Mouse (Mus musculus) hindbrain, embryonic 16.5 days (tissue): ENCODE measurements at regions not wholly inside any gene's neighbourhood (a gene's known extent, or its start where the extent isn't known, plus 50 kb on each side); places are given as distances from the start of the nearest gene placed in this dataset.

ENCODE experiments used
- ATAC-seq: fragments of 200-750 bp; cut with Nextera tagmentation; 2 replicates; pipeline ENCODE4 v1.8.0; 2017; ENCODE audit warnings: moderate TSS enrichment, moderate library complexity
- H3K27ac ChIP-seq: fragments of 300-500 bp; sonication (generic); 2 replicates; pipeline ENCODE4 v1.5.1; 2014; ENCODE audit warnings: low read depth, mild to moderate bottlenecking, control low read depth, low read length, moderate library complexity
- H3K27me3 ChIP-seq: fragments of 300-500 bp; sonication (generic); replicated peaks from 2 replicates; pipeline ENCODE4 v1.6.1; 2014; ENCODE audit warnings: low read length; ENCODE audit not compliant: control insufficient read depth, insufficient read depth
- H3K36me3 ChIP-seq: fragments of 300-500 bp; sonication (generic); 2 replicates; pipeline ENCODE4 v1.6.1; 2014; ENCODE audit warnings: mild to moderate bottlenecking, low read length, moderate library complexity, mixed read lengths; ENCODE audit not compliant: control insufficient read depth, insufficient read depth
- H3K4me1 ChIP-seq: fragments of 300-500 bp; sonication (generic); 2 replicates; pipeline ENCODE4 v1.6.1; 2014; ENCODE audit warnings: low read depth, low read length; ENCODE audit not compliant: control insufficient read depth, insufficient read depth
- H3K4me2 ChIP-seq: fragments of 300-500 bp; sonication (generic); 2 replicates; pipeline ENCODE4 v1.6.1; 2014; ENCODE audit warnings: mild to moderate bottlenecking, low read length, control low read depth, moderate library complexity
- H3K4me3 ChIP-seq: fragments of 300-500 bp; sonication (generic); 2 replicates; pipeline ENCODE4 v1.5.1; 2014; ENCODE audit warnings: mild to moderate bottlenecking, low read length, control low read depth, moderate library complexity
- H3K9ac ChIP-seq: fragments of 300-500 bp; sonication (generic); 2 replicates; pipeline ENCODE4 v1.6.1; 2014; ENCODE audit warnings: low read depth, mild to moderate bottlenecking, control low read depth, low read length, moderate library complexity
- H3K9me3 ChIP-seq: fragments of 300-500 bp; sonication (generic); 2 replicates; pipeline ENCODE4 v1.6.1; 2014; ENCODE audit warnings: mild to moderate bottlenecking, low read length, moderate library complexity; ENCODE audit not compliant: control insufficient read depth
- WGBS: fragments of 180-500 bp; shearing (Covaris S2); extraction: QIAGEN DNeasy Blood & Tissue Kit; methylation state at CpG from one replicate; pipeline ENCODE4 v1.1.7; 2014; 5-methylcytosine and 5-hydroxymethylcytosine counted together

DNA sequence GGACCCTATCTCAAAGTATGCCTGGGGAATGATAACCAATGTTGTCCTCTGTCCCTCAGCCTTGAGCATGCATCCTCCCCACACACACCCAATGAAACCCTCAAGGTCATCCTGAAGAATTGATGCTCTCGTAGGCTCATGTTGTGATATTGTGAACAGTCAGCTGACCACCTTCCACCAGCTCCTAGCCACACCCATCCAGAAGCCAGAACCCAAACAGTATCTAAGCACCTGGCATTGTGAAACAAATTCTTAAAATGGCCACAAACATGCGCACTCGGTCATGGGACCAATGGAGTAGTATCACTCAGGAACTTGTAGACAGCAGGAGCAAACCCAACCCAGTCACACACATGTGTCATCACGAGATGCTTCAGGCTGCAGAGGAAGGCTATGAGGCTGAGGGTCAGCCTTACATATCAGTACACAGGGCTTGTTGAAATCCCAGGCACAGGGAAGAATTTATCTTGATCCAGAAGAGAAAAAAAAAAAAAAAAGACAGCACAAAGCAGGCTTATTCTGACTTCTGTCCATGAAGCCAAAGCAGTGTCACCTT, 307.4 kb upstream of the Pabpc6 start:
- no peak for ATAC-seq
- 95% methylated on average over 4 of the region's 4 CpGs for WGBS

DNA sequence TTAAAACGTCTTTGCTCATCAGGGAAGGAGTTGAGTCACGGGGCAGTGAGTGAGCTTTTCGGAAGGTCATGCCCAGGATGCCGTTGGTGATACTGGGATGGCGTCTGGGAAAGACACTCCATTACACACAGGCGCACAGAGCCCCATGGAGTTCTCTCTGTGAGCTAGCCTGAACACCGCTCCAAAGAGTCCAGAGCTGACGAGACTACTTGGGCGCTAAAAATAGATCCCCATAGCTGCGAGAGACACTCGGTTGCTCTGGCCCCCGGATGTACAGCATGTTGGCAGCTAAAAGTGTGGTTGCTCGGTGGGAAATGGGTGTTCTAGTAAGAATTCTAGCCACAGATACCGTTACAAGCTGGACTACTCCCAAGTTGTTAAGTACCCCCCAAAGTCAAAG, 306.5 kb upstream of the Pabpc6 start:
- Histone ChIP-seq H3K27me3 (no peaks in the 10 kb centered on the region), H3K36me3 (no peaks in the 10 kb centered on the region), H3K4me1 (peaks cover 3% of the 10 kb centered on the region; the same call in 1 of the 2 replicates), H3K9ac (no peak overlapping the region), H3K27ac (no peak overlapping the region), H3K9me3 (no peaks in the 10 kb centered on the region), H3K4me2 (no peak overlapping the region), H3K4me3 (no peak overlapping the region)
- no peak for ATAC-seq
- WGBS: 82% methylated on average over 14 of the region's 14 CpGs

More for the DNA sequence above, 307.4 kb upstream of the Pabpc6 start:
- Histone ChIP-seq H3K4me3 (no peak overlapping the region), H3K27ac (no peak overlapping the region), H3K9ac (no peak overlapping the region), H3K9me3 (no peaks in the 10 kb centered on the region), H3K4me1 (peaks cover 3% of the 10 kb centered on the region; the same call in 1 of the 2 replicates), H3K27me3 (no peaks in the 10 kb centered on the region), H3K4me2 (no peak overlapping the region), H3K36me3 (no peaks in the 10 kb centered on the region)

DNA sequence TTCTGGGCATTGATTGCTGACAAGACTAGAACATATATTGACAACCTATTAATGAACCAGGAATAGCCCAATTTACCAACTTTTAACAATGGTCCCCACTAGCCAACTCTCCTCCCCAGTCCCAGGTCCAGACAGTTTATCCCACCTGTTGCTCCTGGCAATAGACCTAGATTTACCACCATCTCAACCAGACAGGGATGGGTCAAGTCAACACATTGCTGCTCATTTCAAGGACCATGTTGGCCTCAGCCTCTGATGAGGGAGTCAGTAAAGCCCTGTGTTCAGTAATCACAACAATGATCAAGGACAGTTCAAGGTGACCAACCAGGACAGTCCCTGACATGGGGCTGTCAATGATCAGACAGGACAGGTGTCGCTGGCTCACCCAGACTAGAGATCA, 305.6 kb upstream of the Pabpc6 start:
- H3K27me3 ChIP-seq: no peaks in the 10 kb centered on the region
- H3K36me3 ChIP-seq: no peaks in the 10 kb centered on the region
- no peaks in the 10 kb centered on the region for H3K9me3 ChIP-seq
- H3K4me2 ChIP-seq: no peak overlapping the region
- no peak for ATAC-seq
- H3K9ac ChIP-seq: no peak overlapping the region
- no peak overlapping the region for H3K4me3 ChIP-seq
- no peak overlapping the region for H3K27ac ChIP-seq
- WGBS: 89% methylated on average over 1 of the region's 1 CpGs
- H3K4me1 ChIP-seq: peaks cover 3% of the 10 kb centered on the region; the same call in 1 of the 2 replicates

DNA sequence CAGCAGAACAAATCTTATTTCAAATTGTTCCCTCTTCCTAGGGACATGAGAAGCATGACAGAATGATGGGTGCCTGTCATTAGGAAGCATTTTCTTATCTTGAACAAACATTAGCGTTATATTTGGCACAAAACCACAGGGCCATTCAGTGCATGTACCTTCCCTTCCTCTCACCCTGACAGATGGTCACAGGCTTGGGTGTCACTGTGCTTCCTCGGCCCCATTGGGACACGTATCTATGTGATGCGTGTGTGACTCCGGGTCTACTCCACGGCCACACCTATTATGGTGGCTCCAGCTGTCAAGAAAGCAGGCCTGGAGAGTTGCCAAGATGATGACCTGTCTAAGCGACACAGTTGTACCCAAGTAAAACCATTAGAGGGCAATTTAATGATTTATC, 298.5 kb upstream of the Pabpc6 start:
- Histone ChIP-seq H3K27me3 (no peaks in the 10 kb centered on the region), H3K4me1 (no peaks in the 10 kb centered on the region), H3K27ac (no peak overlapping the region), H3K4me2 (no peak overlapping the region), H3K36me3 (no peaks in the 10 kb centered on the region), H3K9ac (no peak overlapping the region), H3K4me3 (no peak overlapping the region), H3K9me3 (no peaks in the 10 kb centered on the region)
- WGBS: 51% methylated on average over 7 of the region's 7 CpGs
- no peak for ATAC-seq

DNA sequence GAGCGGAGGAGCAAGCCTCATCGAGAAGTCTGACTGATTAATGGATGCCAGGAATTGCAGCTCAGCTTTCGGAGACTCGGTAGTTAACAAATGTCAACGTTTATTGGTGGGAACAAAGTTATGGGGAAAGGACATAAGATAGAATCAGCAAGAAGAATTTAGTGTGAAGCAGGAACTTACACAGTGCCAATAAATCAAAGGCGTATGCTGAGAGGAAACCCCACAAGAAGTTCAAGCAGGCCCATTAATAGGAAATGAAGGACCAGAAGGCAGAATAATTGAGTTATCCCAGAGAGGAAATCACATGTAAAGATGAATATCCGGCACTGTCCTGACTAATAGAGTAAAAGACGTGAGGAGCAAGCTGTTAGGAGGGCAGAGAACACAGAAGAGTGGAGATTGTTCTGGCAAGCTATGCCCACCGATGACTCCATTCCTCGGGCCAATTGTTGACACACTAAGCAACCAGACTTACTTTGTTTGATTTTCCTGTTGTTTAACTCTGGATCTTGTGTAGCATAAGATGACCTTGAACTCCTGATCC, 293.4 kb upstream of the Pabpc6 start:
- WGBS: 88% methylated on average over 10 of the region's 10 CpGs
- H3K36me3 ChIP-seq: no peaks in the 10 kb centered on the region
- ATAC-seq: no peak
- H3K9me3 ChIP-seq: no peaks in the 10 kb centered on the region
- H3K4me1 ChIP-seq: no peaks in the 10 kb centered on the region
- no peak overlapping the region for H3K9ac ChIP-seq
- H3K4me3 ChIP-seq: no peak overlapping the region
- H3K27ac ChIP-seq: no peak overlapping the region
- H3K4me2 ChIP-seq: no peak overlapping the region
- H3K27me3 ChIP-seq: no peaks in the 10 kb centered on the region

DNA sequence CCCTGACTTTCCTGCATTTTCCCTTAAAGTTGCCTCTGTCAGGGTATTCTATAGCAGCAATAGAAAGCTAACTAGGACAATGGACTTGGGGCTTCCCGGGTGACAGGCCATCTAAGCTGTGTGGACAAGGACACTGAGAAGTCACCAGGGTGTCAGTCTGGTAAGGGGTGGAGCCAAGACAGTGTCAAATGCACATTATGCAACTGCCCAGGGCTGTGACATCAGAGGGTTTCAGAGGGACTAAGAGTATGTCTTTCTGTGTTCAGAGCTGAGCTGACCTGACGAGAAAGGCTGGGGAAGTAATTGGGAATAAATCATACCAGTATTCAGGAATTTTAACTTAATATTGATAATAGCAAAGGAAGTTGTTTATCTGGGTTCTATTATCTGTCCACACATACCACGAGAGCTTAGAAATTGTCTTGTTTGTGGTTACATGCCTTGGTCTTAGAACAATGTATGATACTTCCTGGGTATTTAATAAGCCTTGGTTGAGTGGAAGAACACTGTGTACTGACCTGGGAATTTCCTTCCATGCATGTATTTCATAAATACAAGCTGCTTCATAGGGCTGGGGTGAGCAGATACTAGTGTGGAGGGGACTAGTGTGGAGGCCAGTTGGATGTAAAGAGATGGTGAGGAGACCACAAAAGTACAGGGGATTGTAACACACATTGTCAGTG, 279.6 kb upstream of the Pabpc6 start:
- no peaks in the 10 kb centered on the region for H3K27me3 ChIP-seq
- H3K9me3 ChIP-seq: no peaks in the 10 kb centered on the region
- ATAC-seq: no peak
- no peak overlapping the region for H3K27ac ChIP-seq
- WGBS: 81% methylated on average over 3 of the region's 3 CpGs
- H3K36me3 ChIP-seq: no peaks in the 10 kb centered on the region
- no peak overlapping the region for H3K4me3 ChIP-seq
- H3K9ac ChIP-seq: no peak overlapping the region
- no peak overlapping the region for H3K4me2 ChIP-seq
- H3K4me1 ChIP-seq: no peaks in the 10 kb centered on the region

DNA sequence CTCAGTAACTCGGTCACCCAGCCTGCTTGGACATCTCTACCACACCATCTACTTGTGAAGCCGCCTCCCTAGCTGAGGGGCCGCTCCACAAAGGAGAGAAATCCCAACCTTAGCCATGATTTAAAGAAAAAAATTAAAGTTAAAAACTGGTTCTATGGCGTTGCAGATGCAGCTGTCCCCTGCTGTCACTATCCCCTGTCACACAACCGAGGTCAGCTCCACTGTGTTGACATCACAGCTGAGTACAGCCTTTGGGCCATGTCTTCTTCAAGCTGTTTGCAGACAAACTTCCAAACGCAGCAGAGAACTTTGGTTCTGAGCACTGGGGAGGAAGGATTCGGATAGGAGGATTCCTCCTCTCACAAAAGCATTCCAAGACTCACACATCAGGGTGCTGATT, 278.1 kb upstream of the Pabpc6 start:
- Histone ChIP-seq H3K4me3 (no peak overlapping the region), H3K27ac (no peak overlapping the region), H3K4me2 (no peak overlapping the region), H3K4me1 (no peaks in the 10 kb centered on the region), H3K9ac (no peak overlapping the region), H3K36me3 (no peaks in the 10 kb centered on the region), H3K9me3 (no peaks in the 10 kb centered on the region), H3K27me3 (no peaks in the 10 kb centered on the region)
- WGBS: 84% methylated on average over 7 of the region's 7 CpGs
- no peak for ATAC-seq

DNA sequence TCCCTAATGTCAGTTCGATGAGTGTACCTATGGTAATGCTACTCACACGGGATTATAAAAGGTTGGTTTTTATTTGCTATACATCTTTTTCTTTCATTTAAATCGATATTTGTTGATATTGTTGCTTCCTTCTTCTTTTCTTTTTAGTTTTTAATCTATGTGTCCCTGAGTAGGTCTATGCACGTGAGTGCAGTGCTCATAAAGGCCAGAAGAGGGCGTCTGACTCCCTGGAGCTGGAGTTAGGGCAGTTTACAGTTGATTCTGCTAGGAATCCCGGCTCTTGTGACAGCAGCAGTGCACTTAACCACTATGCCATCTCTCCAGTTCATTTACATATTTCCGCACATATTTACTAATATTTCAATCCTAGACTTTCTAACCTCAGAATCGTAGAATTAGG, 275.0 kb upstream of the Pabpc6 start:
- WGBS: 87% methylated on average over 8 of the region's 8 CpGs
- no peaks in the 10 kb centered on the region for H3K27me3 ChIP-seq
- no peak overlapping the region for H3K27ac ChIP-seq
- H3K4me2 ChIP-seq: no peak overlapping the region
- H3K9me3 ChIP-seq: no peaks in the 10 kb centered on the region
- no peaks in the 10 kb centered on the region for H3K36me3 ChIP-seq
- no peak overlapping the region for H3K4me3 ChIP-seq
- no peak for ATAC-seq
- no peaks in the 10 kb centered on the region for H3K4me1 ChIP-seq
- H3K9ac ChIP-seq: no peak overlapping the region

DNA sequence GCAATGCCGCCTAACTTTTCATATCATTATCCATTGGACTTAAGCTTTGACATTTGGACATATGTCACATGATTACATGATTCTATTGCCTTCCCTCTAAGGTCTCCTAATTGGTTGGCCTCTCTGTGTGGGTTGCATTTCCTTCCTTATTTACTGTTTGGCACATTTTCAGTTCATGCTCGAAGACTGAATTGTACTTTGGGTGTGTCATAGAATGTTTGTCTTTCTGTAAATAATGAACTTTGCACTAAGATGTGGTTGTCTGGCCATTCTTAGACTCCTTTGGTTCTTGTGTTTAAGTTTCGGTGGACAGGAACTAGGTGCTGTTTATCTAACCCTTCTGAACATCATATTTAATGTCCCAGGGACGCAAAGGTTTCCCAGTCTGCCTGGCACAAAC, 272.7 kb upstream of the Pabpc6 start:
- ATAC-seq: no peak
- H3K36me3 ChIP-seq: no peaks in the 10 kb centered on the region
- H3K9ac ChIP-seq: no peak overlapping the region
- no peak overlapping the region for H3K4me2 ChIP-seq
- H3K4me1 ChIP-seq: no peaks in the 10 kb centered on the region
- no peak overlapping the region for H3K27ac ChIP-seq
- 85% methylated on average over 4 of the region's 4 CpGs for WGBS
- H3K27me3 ChIP-seq: no peaks in the 10 kb centered on the region
- H3K4me3 ChIP-seq: no peak overlapping the region
- no peaks in the 10 kb centered on the region for H3K9me3 ChIP-seq
